Mouse (Mus musculus) right cerebral cortex, postnatal 36 days (tissue): ENCODE measurements at regions not wholly inside any gene's neighbourhood (a gene's known extent, or its start where the extent isn't known, plus 50 kb on each side); places are given as distances from the start of the nearest gene placed in this dataset.
"Not testable (repeated sequence)": the region's sequence is repeated elsewhere in the genome, so short reads cannot be mapped to it uniquely, and the experiment has no call there.

Experiments
- DNase-seq, 2 experiments: peaks; one replicate each; pipeline ENCODE4 v3.0.0; 2022; ENCODE audit warnings: low spot score in 2 of 2, mixed read lengths in 1 of 2

DNA sequence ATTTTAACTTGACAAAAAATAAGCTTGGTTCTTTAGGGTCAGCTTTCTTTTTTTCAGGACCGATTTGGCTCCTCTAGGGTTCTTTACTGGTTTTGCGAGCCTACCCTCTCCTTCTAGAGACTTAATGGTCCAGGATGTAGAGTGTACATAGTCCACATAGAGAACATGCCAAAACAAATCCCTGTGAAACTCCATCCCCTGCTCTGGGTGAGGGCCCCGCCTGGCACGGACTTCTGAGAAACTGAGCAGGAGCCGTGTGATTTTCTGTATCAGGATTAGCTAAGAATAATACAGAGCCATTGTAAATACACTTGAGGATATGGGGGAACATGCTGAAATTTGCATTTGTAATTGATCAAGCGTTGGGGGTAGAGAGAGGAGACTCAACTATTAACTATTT lies 118.2 kb upstream of the Teddm2 start:
- no peak for DNase-seq

DNA sequence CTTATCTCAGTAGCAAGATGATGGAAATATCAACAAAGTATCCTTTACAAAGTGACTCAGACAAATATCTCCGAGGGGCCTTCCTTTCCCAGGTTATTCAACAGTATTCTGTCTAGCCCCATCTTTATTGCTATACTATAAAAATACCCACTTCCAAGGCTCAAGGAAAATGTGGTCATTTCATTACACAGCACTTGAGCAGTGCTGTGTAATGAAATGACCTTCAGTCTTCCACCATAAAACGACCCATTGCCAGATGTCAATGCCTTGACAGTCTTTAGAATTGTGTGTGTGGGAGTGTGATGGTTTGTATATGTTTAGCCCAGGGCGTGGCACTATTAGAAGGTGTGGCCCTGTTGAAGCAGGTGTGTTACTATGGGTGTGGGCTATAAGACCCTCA lies 124.3 kb upstream of the Teddm2 start:
- DNase-seq, result no peak

DNA sequence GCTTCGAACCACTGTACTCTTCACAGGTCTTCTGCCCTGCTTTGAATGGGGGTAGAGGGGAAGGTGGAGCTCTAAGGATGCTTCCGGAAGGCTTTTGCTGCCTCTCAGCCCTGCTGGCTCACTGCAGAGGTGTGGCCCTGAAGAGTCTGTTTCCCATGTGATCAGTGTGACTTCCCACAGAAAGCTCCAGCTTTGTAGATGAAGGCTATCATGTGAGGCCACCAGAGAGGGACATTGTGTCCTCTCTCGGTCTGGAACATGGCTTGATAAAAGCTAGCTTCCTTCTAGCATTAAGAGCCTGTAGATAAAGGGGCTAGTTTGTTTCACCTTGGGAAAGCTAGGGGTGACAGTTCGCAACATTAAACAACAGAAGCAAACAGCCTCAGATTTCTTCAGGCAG lies 127.3 kb upstream of the Teddm2 start:
- DNase-seq, result no peak

DNA sequence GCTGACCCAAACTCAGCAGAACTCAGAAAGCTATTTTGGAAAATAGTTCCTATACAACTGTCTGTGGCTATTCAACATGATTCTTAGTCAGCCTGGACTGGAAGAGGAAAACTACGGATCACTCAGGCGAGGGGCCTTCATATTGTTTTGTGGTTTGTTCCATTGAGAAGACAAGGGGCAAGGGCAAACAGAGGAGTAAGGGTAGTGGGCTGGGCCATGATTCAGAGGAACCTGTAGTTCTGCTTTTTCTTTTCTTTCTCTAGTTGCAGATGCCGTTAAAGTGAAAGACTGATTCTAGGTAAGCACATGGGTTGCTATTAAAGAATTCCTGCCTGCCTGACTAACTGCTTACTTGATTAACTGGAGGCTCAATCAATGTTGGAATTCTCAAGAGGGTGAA lies 129.8 kb upstream of the Teddm2 start:
- no peak for DNase-seq

DNA sequence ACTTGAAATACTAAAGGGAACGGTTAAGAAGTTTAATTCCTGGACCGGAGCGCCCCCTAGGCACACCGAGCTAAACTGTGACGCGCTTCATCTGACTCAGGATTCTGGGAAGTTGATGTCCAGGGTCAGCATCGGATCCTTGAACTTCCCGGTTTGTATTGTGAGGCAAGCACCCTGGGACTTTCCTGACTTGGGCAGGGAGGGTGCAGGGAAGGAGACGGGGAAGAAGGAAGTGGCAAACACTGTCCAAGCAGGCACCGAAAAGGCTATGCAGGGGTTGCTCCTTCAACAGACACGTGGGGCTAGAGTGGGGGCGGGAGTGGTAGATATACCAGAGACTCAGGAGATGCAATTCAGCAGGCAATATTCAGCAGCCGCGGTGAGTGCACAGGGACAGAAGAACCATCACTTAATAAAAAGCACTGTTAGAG lies 132.7 kb upstream of the Teddm2 start:
- peak; percentile 45 to 70 for DNase-seq

DNA sequence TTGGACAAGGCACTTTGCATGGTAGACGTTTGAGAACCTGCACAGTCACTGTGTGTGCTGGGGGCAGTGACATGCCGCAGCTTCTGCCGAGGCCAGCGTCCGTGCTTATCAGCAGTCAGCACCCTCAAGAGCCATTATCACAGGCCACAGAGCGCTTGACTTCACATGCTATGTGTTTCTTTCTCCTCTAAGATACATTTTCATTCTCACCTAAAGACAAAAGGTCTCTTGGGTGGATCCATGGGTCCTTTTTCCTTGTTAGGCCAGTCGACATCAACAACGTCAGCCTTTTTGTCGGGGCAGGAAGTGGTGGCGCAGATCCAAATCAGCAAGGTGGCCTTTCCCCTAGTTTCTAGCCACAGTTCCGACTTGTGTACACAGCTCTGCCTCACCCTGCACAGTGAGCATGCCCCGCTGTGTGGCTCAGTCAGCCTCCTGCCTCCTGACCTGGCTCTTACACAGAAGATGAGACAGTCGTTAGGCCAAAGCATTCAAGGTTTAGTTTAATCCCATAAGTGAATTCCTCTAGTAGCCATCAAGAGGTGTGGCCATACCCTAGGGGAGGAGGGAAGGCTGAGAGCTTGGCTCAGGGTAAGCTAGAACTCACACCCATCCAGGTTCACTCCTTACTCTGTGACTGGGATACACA lies 134.1 kb upstream of the Teddm2 start:
- peak; percentile 18 to 24 for DNase-seq

DNA sequence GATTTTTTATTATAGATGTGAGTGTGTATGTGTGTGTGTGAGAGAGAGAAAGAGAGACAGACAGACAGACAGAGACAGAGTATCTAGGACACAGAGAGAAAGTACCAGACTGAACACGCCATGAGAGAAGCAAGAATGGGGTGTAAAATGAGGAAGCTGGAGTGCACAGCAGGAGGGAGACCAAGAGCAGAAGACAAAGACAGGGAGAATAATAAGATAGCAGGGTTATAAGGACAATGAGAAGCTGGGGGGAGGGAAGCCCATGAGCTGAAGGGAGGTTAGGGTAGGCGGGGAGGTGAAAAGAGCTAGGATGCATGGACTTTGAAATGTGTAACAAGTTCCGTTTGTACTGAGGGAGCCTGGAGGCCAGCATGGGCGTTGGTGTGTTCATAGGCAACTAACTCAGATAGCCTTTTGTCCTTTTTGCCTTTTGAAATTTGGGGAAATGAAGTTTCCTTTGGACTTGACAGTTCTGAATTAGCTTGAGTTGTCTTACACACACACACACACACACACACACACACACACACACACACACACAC lies 136.8 kb upstream of the Teddm2 start:
- no peak for DNase-seq

DNA sequence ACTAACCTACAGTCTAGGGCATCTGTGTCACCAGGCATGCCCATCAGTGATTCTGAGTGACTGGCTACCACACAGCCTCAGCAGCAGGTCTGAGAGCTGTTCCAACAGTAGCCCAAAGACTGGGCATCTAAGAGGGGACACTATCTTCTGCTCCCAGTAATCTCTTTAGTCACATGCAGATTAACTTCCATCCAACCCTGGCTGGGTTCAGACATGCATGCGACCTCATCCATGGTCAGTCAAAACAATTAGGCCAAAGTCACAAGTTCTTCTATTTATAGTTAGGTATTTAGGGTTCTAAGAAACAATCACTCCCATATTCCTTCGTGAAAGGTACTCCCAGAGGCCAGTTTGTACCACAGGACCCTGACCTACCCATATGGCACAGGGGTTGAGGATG lies 138.2 kb upstream of the Teddm2 start:
- DNase-seq, result no peak

DNA sequence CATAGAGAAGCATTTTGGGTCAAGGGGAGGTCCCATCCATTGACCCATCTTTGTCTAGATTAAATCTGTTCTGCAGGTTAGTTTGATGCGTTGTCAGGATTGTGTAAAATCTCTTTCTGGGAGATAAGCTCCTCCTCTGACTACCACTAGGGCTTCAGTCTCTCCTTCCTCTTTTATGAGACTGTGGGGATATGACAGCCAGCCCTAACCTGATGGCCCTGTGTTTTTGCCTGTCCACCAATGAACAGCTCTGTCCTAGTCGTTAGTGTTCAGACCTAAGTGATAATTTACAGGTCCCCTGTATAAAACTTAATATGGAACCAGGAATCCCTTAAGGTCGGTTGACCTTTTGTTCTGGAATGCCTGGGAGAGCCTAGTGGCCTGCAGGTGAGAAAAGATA lies 140.9 kb upstream of the Teddm2 start:
- DNase-seq, result no peak

DNA sequence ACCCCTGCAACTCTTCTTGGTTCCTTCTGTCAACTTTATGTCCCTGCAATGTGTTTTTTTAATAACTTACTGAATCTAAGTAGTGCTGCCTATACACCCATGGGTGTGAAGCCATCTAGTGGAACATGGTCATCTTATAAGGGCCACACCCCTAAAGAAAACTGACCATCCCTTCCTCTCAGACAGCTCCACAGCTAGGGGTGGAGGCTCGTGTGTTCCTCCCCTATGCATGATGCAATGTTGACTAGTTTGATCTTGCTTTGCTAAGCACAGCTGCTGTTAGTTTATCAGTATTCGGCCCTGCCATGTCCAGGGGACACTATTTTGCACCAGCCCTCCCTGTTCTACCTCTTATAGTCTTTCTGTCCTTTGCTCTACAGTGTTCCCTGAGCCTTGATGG lies 142.9 kb upstream of the Teddm2 start:
- DNase-seq, result no peak

DNA sequence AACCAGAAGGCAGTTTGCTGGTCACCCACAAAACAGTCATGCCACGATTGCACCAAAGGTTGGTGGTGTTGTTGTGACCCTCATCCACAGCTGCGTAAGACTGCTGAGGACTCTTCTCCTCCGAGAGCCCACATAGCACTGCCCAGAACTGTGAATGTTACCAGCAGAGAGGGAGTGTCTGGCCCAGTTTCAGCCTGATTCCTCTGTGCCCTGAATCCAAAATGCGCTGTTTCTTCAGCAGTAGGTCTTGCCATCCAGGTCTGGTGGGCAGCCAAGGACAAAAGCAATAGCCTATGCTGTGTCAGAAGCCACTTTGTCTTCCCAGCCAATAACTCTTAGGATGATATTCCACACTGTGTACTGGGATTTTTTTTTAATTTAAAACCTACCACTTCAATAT lies 144.7 kb upstream of the Teddm2 start:
- DNase-seq, result peak; percentile 9 to 20

DNA sequence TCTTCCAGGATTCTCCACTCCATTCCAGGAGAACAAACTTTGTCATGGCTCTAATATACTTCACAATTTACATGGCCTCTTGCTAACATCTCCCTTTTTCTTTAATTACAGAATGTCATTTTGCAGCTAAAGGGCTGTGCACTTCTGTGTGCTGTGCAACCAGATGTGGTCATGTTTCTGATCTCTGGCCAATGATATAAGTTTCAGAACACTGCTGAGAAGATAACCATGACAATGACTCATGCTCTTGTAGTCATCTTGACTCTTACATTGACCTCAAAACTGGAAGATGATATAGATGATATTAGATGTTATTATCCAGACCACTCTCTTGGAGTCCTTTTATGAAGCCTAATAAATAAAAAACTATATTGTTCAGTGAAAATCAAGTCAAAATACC lies 145.9 kb upstream of the Teddm2 start:
- no peak for DNase-seq

DNA sequence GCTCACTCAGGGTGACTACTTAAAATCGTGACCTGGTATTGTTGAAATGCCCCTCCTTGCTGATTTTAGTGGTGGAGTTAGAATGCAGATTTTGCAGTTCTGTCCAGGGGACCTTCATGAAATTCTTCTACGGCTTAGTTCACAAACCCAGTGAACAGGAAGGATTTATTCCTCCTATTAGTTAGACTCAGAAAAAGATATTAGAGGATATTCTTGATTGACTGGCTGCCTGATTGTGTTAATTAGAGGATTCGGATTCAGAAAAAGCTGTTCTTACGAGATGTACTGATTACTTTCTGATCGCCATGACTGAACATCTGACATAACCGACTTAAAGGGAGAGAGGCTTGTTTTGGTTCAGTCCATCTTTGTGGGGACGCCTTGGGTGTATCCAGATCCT lies 147.3 kb upstream of the Zfp648 start:
- no peak for DNase-seq

DNA sequence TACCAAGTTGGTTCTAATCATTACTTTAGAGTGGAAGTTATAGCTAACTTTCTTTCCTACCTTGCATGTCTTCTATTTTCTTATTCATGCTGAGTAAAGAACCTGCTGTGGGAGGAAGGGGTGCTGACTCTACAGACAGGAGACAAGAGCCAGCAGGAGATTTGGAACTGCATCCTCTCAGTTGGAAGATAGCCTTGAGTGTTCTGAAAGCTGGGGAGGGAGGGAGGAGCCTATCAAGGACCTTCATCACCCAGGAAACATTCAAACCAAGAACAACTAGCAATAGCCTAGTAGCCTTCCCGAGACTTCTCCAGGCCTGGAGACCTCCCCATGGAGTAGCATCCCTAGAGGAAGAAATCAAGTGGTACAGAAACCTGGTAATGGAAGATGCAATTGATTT lies 146.1 kb upstream of the Zfp648 start:
- no peak for DNase-seq

DNA sequence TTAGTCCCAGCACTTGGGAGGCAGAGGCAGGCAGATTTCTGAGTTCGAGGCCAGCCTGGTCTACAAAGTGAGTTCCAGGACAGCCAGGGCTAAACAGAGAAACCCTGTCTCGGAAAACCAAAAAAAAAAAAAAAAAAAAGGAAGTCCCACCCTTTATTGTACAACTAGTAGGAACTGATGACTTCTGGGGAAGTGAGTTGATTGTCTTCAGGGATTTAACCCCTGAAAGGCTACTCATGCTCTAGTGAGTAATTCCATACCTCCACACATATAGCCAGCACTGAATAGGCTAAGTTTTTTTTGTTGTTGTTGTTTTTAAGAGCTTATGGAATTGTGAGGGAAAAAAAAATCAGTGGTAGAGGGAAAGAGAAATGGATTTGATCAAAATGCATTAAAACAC lies 139.6 kb upstream of the Zfp648 start:
- not testable (repeated sequence) for DNase-seq

DNA sequence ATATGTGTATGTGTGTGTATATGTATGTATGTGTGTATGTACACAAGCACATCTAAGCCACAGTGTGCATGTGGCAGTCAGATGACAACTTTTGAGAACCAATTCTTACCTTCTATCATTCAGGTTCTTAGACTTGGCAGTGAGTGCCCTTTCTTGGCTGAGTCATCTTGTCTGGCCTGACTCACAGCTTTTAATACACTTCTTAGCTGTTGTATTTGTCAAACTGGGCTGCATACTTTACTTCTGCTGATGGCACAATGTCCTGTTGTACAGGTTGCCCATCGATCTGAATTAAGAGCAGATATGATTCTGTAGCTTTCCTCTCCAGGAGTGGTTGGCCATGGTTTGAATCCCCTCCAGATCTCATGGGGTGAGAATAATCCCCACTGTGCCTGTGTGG lies 139.1 kb upstream of the Zfp648 start:
- no peak for DNase-seq

DNA sequence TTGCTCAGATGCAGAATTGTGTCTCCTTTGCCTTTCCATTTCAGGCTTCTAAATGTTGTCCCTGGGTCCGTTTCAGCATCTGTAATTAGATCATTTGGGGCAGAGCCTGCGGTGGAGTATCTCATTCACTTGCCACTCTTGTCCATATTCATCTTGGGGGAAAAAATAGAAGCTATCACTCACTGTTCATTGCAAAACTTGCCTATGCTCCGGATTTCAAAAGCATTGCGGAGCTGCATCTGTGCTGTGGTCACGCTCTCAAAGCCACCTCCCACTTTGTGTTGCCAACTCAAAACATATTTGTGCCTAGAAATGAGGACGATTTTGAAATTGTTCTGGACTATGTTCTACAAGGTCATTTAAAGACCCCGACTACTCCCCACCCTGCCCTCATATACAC lies 138.3 kb upstream of the Zfp648 start:
- no peak for DNase-seq

DNA sequence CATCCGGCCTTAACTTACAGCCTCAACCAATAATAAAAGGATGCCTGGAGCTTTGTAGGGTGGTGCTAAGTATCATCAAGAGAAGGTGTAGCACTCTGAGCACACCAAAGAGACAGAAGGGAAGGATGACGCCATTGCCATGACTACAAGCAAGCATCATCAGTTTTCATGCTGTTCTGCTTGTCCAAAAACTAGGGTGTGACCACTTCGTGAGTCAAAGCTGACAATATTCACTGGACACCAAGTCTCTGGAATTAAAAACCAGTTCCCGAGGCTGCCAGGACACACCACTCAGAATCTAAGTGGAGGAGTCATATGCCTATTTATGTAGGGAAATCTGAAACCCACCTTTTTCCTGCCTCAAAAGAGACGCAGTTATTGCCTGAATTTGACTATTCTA lies 136.4 kb upstream of the Zfp648 start:
- no peak for DNase-seq

DNA sequence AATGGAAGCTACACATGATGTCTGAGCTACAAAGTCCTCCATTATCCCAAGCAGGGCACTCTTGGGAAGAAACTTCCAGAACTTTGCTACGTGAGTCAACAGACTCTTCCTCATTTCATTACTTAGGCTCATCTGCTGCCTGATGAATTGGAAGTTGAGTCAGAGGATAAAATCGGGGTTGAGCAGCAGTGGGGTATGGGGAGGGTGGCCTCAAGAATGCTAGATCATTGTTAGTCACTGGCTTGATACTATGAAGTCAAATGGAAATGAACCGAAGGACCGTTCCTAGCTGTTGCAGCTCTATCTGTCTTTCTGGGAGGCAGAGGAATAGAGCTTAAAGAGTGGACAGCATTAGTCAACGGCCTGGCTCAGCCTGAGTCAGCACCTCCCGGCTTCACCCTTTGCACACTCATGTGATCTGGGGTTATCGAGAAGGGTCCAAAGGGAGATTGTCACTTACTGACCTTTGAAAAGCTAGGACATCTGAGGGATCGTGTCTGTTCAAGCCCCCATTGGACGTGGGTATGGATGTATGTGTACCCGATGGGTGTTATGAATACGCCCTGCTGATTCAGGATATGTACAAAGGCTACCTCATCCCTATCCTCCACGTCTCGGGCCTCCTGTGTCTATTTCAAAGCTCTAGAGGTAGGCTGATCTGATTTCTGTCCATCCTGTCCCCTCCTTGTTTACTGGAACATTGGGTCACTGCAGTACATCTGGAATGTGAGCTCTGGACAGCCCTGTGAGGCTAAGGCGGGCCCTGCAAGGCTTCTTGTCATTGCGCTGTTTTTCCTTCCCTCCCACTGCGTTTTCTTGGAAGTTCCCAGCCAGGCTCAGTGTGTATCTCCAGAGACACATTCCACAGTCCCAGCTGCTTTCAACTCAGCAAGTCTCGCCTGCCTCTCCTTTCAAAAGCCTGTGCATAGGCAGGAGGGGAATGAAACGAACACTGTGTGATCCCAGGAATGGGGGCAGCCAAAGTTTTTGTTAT lies 135.4 kb upstream of the Zfp648 start:
- DNase-seq, result peak; percentile 6 to 10

DNA sequence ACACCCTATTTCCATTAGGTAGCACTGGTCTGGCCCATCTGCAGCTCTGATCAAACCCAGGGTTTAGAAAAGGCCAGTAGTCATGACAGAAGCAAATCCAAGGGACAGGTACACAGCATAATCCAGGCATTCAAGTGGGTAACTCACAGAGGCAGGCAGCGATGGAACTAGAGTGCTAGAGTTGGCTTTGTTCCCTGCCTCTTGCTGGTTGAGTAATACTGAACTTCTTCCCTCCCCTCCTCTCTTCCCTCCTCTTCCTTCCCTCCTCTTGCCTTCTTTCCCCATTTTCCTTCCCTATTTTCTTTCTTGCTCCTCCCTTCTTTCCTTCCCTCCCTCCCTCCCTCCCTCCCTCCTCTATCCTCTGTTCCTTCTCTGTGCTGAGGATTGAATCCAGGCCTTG lies 133.1 kb upstream of the Zfp648 start:
- no peak for DNase-seq

DNA sequence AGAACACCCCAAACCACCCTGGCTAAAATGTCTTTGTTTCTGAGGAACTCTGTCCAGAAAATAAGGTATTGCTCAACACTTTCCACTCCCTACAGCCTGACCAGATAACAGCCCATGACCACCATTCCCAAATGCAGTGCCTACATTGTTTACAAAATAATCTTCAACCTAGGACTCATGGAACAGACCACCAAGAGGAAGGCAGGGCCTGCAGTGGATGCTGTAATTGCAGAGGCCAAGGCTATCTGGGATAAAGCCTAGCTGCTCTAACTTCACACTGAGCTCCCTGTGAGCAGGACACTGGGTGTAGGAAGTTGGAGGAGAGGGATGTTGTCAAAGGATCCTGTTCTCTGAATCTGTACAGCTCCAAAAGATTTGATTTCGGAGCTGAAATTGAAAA lies 126.7 kb upstream of the Zfp648 start:
- DNase-seq, result no peak

DNA sequence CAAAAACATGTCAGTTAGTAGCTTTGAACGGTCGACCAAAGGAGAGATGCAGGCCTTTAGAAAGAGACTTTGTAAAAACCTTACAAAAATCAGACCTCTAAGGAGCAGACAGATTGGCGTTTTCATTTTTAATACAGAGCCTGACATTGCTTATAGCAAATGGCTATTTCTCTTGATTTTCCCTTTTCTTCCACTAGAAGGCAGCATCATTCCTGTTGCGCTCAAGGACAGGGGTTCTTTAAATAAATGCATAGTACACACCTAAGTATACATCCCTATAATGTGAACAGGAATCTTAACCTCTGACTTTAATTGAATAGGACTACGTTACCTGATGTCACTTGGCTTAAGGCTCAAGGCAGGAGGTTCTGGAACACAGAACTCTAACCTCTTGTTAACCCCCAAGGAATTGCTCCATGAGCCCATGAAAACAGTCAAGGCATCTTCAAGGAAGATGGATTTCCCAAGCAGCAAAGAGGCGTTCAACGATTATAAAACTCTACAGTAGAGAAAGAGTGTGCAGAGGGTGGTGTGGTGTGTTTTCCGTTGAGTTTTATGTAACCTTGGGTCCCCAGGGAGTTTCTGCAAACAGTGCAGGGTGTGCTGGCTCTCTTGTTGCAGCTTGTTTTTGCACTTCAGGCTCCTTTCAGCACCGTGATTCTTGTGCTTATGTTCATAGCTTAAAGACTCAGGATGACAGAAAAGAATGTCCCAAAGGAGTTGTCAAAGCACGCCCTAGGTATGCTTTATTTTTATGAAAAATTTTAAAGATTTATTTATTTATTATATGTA lies 124.1 kb upstream of the Zfp648 start:
- no peak for DNase-seq
